Mouse (Mus musculus) heart, postnatal 0 days (tissue): ENCODE data around the gene Rtn4rl1.

Source experiments
- CTCF ChIP-seq: IDR thresholded peaks from 2 replicates; pipeline ENCODE4 v1.5.1; 2016; ENCODE audit warnings: antibody characterized with exemption, control low read depth, low read depth
- EP300 ChIP-seq: IDR thresholded peaks from 2 replicates; pipeline ENCODE4 v1.6.1; 2016; ENCODE audit warnings: antibody characterized with exemption, low read depth

GRCm38 (mm10) chr11:75288517-75288916 is 94.9 kb downstream of the Rtn4rl1 start:
- no peak for TF ChIP-seq CTCF
- TF ChIP-seq EP300, result no peak
